Mouse (Mus musculus) neutrophil, adult 65 days (primary cell): ENCODE measurements around the gene Lif. TPM values are rescaled to one million over a fixed set of nuclear protein-coding genes. Genes with fewer than 3 reads are reported as not detected.

ENCODE experiments used
- total RNA-seq: library from RNA; stranded (reverse); gene quantifications from 2 replicates; pipeline ENCODE4 v1.2.4, GENCODE M21; 2023

The Lif gene
- total RNA-seq = 0.95 and 1.2 TPM in 2 replicates

GRCm38 (mm10) chr11:4256846-4257607 lies at the start of gene Lif:
TSS of gene Lif (plus strand) at chr11:4257557.

DNA sequence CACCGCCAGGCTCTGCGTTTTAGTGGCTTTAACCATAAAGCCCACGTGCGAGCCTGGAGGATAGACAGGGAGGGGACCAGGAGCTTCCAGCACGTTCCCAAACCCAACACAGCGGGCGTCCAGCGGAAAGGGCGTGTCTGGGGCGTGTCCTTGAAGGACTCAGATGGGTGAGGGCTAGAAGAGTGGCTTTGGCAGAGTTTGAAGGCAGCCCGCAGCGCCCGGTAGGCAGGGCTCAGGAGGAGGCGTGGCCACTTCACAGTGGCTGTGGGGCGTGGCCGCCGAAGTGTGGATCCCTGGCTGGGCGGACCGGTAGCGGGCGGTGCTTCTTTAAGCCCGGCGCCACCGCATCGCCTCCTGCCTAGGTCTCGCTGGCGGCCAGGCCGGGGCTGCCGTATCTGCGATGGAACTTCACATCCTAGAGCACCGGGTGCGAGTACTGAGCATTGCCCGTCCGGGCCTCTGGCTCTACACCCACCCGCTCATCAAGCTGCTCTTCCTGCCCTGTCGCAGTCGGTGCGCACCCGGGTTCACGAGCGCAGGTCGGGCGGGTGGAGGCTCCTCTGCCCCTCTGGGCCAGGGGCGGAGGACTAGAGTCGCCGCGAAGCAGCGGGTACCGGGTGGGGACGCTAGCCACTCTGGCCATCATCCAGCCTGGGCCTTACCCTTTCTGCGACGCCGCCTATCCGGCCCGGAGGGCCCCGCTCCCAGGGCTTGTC lies 39.3 kb upstream of the Lif start, which contains the start of gene Castor1:
Gene Castor1 (plus strand): TSS at position 312 of the 716 bp plus-strand sequence.

GRCm38 (mm10) chr11:4235665-4236545 lies 21.5 kb upstream of the Lif start, which contains the start of gene Osm:
TSS of gene Osm (plus strand) at chr11:4236420.

Other genes with a start within 250 kb of the Lif start
- not detected in 2 replicates for gene Sec14l4, start 226.1 kb upstream of the Lif start, total RNA-seq
- gene Sec14l3, start 192.7 kb upstream of the Lif start, total RNA-seq = not detected in 2 replicates
- gene Mtfp1, start 162.1 kb upstream of the Lif start, total RNA-seq = 0.76 TPM in 1 of 2 replicates, not detected in the other
- 0.59 and 1.6 TPM in 2 replicates for gene Sec14l2, start 134.1 kb upstream of the Lif start, total RNA-seq
- 12.2 and 20.4 TPM in 2 replicates for gene Rnf215, start 122.4 kb upstream of the Lif start, total RNA-seq
- gene Ccdc157, start 97.3 kb upstream of the Lif start, total RNA-seq = 1.4 and 2.5 TPM in 2 replicates
- 33.9 and 38.0 TPM in 2 replicates for gene Sf3a1, start 97.2 kb upstream of the Lif start, total RNA-seq
- gene Tbc1d10a, start 70.8 kb upstream of the Lif start, total RNA-seq = 18.6 and 27.0 TPM in 2 replicates
- 4.9 and 7.3 TPM in 2 replicates for gene Castor1, start 39.3 kb upstream of the Lif start, total RNA-seq
- gene Osm, start 21.1 kb upstream of the Lif start, total RNA-seq = 317 and 344 TPM in 2 replicates
- gene Hormad2, start 183.5 kb downstream of the Lif start, total RNA-seq = 2.9 and 7.4 TPM in 2 replicates